Mouse (Mus musculus) heart, postnatal 10 days (tissue): ENCODE results near the gene Zic5. TPM values are rescaled to one million over a fixed set of nuclear protein-coding genes. Genes with fewer than 3 reads are reported as not detected.
A peak's percentile ranks its signal among the peaks of the same experiment; 100 is the strongest.

Experiments
- DNase-seq, 2 experiments: peaks; one replicate each; pipeline ENCODE4 v3.0.0; 2021
- intact Hi-C: fragments of 180-260 bp; cut with DNase I; formaldehyde crosslinking; loops from one replicate; pipeline ENCODE4 v1.15.1; 2025
- total RNA-seq, 2 experiments: library from RNA; stranded (reverse); gene quantifications; 2 replicates each; pipeline ENCODE4 v1.2.3; 2021

Zic5 gene
- total RNA-seq, 2 experiments from 2014 or later: not detected

DNA sequence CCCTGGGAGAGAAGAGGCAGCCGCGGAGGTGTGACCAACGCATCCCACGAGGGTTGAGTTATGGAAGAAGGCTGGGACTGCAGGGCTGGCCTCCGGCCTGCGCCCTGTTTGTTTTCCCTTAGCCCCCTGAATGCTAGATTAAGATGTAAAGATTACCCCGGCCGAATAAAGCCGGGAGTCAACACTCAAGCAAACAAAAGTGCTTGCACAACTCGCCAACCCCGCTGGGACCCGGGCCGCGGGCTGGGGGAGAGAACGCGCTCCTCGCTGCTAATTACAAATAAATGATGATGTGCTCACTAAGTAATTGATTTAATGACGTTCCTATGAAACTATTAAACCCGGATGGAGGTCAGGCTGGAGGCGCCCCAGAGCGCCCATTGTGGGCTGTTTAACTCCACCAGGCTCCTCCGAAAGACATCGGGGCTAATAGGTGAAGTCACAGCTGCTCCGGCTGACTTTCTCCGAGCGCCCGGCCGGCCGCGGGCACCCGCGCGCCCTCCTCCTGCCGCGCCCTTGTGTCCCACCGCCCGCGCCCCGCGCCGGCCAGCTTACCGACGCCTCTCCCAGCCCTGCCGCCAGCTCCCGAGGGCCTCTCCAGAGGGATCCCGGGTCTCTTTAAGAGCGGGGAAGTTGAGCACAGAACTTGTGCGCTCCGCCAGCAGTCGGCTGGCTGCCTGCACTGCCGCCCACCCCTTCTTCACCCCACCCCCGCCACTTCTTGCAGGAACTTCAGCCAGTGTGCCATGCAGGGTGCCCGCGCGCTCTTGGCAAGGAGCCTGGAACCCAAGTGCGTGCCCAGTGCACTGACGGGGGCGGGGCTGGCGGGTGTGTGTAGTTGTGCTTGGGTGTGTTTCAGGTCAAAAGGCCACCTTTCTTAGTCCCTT, 14.7 kb downstream of the Zic5 start, which contains the start of gene Gm5089:
Gene Gm5089, minus strand, starts transcription at position 620 of the 887 bp plus-strand sequence.
- peak; percentile 29 to 38 for DNase-seq
- intact Hi-C loops: no loop called here

- no peak for DNase-seq
- intact Hi-C loops: no loop called here
Measured at GRCm38 (mm10) chr14:122449601-122450495, 15.6 kb downstream of the Zic5 start.

GRCm38 (mm10) chr14:122436850-122437249, 28.6 kb downstream of the Zic5 start:
- no peak for DNase-seq
- intact Hi-C loops: no loop called here

DNA sequence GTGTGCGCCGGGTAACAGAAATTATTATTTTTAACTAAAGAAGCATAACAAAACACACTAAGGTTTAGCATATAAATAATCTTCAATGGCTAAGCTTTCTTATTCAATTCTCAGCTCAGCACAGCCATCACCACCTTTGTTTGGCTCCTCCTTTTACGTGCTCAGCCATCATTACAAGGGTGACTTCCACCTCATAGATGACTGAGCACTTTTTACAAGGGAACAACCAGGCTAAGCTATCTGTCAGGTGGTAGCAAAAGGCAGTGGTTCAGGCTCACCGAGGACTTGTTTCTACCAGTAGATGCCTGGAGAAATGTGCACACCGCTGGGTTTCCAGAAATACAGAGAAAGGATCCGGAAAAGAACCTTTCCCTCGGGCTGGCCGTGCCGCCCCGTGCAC, 31.4 kb downstream of the Zic5 start:
- DNase-seq: no peak
- intact Hi-C loops: no loop called here

DNA sequence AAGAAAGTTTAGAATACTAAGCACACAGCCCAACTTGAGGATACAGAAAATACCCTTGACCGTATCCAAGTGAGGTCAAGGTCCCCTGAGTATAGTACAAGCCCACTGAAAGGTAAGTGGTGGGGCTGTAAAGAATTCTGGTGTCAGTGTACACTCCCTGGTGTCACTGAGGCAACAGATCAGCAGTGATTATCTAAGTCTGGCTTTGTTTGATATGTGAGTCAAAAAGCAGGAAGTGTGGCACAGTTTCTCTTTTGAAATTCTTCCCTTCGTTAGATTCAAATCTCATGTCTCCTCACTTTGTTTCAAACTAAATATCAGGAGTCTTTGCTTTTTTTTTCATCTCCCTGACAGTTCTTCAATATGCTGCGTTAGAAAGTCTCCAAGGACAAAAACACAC, 32.9 kb downstream of the Zic5 start:
- intact Hi-C loops: no loop called here
- DNase-seq: no peak

DNA sequence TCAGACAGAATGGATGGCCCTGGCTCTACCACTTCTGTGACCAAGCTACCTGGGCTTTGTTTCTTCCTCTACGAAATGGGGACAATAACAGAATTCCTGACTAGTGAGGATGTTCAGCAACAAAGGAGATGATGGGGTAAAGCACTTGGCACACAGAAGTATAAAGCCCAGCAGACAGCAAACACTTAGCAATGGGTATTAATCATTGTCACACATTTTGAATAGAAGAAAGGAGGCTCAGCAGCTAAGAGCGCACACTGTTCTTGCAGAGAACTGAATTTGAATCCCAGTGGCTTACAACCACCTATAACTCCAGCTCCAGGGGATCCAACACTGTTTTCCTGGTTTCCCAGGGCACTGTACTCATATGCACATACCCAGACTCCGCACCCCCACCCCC, 37.8 kb downstream of the Zic5 start:
- DNase-seq: no peak
- intact Hi-C loops: no loop called here

GRCm38 (mm10) chr14:122427204-122427560, 38.3 kb downstream of the Zic5 start:
- intact Hi-C loops: no loop called here
- DNase-seq: no peak

DNA sequence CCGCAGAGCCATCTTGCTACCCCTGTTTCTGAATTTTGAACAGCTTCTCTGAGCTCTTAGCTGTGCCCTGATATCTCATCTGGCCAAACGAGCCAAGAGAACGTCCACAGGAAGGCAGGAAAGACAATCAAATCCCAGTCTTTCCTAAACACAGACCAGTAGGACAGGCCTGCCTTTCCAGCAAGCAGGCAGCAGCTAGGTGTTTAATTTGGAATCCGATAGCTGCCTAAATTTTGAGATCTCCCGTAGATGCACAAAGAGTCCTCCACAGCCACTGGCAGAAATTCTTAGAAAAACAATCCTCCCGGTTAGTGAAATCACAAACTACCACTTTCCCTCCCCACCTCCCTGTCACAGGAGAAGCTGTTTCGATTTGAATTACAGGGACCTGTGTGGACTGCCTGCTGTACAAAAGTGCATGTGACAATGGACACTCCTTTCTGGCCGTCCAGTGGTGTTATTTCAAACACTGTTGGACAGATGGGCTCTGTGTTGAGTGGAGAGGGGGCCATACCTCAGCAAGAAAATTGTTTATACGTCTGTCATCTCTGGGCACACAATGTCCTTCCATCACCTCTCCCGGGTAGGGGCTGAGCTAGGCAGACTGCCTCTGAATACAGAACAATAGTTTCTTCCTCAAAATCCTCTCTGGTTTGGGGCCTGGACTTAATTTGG, 38.8 kb downstream of the Zic5 start:
- DNase-seq: no peak
- intact Hi-C loops: no loop called here

DNA sequence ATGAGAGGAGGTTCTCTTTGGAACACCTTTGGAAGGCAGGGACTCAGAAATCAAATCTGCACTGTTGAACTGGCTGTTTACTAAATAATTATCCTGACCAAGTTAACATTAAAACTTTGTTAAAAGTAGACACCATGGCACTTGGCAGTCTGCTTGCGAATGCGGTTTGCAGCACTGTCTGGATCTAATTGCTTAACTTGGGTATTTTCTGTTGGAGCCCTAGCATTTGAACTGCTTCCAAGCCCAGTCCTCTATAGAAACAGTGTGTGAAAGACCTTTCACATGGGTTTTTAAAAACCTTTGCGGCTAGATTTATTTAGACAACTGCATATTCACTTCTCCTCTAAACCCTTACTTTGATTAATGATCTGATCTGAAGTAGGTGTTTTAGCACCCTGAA, 41.0 kb downstream of the Zic5 start:
- DNase-seq: no peak
- intact Hi-C loops: no loop called here

GRCm38 (mm10) chr14:122416166-122416771, 49.2 kb downstream of the Zic5 start:
- DNase-seq: no peak
- intact Hi-C loops: no loop called here

- intact Hi-C loops: no loop called here
- DNase-seq: no peak
Measured at GRCm38 (mm10) chr14:122414786-122415185, 50.7 kb downstream of the Zic5 start.

DNA sequence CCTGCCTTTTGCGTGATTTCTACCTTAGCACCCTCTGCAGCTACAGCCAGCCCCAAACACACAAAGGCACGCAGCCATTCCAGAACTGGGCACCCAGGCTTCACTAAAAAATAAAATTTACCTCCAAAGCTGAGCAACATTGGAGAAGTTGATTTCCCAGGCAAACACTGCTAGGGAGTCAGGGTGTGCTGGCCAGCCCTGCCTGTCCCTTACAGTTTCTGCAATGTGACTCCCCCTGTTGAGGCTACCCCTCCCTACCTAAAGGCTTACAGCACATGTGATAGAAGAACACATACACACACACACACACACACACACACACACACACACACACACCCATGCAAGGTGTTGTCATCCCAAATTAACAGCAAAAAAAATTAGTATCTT, 51.9 kb downstream of the Zic5 start:
- DNase-seq: no peak
- intact Hi-C loops: no loop called here

- intact Hi-C loops: no loop called here
- no peak for DNase-seq
Measured at GRCm38 (mm10) chr14:122412841-122413541, 52.5 kb downstream of the Zic5 start.

Other genes starting within 250 kb of the Zic5 start
- not detected for gene Gm5089, start 14.6 kb downstream of the Zic5 start, total RNA-seq
- gene Zic2, start 9.8 kb upstream of the Zic5 start, total RNA-seq: not detected
- gene Gm10837, start 24.9 kb upstream of the Zic5 start, total RNA-seq: not detected
- gene Pcca, start 68.6 kb upstream of the Zic5 start, total RNA-seq: 10 to 100 TPM; 36.8 to 40.1 TPM